Mouse (Mus musculus) activated CD4-positive, CD25-positive, alpha-beta regulatory T cell (primary cell): ENCODE measurements around the gene Olfr681. TPM values are rescaled to one million over a fixed set of nuclear protein-coding genes. Genes with fewer than 3 reads are reported as not detected.

Source experiments
- polyA plus RNA-seq, 2 experiments: library from polyadenylated mRNA; unstranded; fragments of 100-300 nt; shearing (Covaris generic); gene quantifications; one replicate each; pipeline ENCODE4 v1.2.1; 2017

Gene Olfr681
- under 1 TPM in 1 of 2 experiments, not detected in 1; 0.05 TPM for polyA plus RNA-seq

GRCm38 (mm10) chr7:105116536-105116935 lies at the start of gene Olfr681:
Gene Olfr681, plus strand, starts transcription at chr7:105116836.

DNA sequence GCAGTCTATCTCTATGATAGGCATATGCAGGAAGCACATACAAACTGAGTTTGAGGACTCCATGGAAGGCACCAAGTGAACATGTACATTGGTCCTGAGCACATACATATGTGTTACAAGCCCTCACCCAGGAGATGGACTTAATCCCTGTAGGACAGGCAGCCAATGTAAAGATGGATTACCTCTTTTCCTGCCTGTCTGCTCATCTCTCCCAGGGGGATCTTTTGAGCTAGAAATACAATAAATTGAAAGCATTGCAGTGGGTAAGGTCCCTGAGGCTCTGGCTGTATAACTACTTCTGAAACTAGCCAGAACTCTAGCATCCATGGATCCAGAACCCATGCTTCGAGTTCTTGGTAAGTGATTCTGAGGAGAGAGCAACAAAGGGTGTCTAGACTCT lies 35.7 kb upstream of the Olfr681 start, which contains the start of gene Olfr679:
Olfr679 (plus strand) TSS at position 301 of the 400 bp plus-strand sequence.

GRCm38 (mm10) chr7:105092717-105093116 lies 23.9 kb upstream of the Olfr681 start, which contains the start of gene Olfr680-ps1:
Gene Olfr680-ps1, minus strand, starts transcription at chr7:105092817.

DNA sequence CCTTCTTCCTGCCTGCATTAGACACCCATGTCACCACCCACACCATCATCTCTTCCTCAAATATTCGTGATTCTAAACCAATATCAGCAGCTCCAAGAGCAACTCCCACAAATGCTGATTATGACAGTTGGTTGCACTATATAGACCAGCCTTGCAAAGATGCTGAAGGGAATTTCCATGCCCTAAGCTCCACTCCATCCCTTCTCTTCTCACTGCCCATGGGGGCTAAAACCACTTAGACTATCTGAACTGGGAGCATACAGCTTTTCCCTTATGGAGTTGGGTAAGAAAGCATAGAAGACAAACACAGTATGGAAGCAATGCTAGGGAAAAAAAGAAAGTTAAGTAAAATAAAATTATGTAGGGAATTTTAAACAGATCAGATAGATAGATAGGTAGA lies 30.3 kb downstream of the Olfr681 start, which contains the start of gene Olfr683:
Olfr683 (minus strand) TSS at position 101 of the 400 bp plus-strand sequence.

GRCm38 (mm10) chr7:105163553-105163952 lies 46.9 kb downstream of the Olfr681 start, which contains the start of gene Olfr684:
Gene Olfr684, minus strand, starts transcription at chr7:105163653.

Other genes starting within 250 kb of the Olfr681 start
- gene Olfr665, start 238.8 kb upstream of the Olfr681 start, polyA plus RNA-seq, result not detected
- gene Olfr666, start 220.9 kb upstream of the Olfr681 start, polyA plus RNA-seq, result not detected
- not detected for gene Olfr667, start 195.4 kb upstream of the Olfr681 start, polyA plus RNA-seq
- gene Olfr668, start 188.8 kb upstream of the Olfr681 start, polyA plus RNA-seq, result not detected
- gene Olfr669, start 182.6 kb upstream of the Olfr681 start, polyA plus RNA-seq, result not detected
- gene Olfr670, start 154.2 kb upstream of the Olfr681 start, polyA plus RNA-seq, result under 1 TPM in 1 of 2 experiments, not detected in 1; 0.16 TPM
- not detected for gene Olfr671, start 137.7 kb upstream of the Olfr681 start, polyA plus RNA-seq
- under 1 TPM in 1 of 2 experiments, not detected in 1; 0.25 TPM for gene Olfr672, start 114.8 kb upstream of the Olfr681 start, polyA plus RNA-seq
- under 1 TPM in 1 of 2 experiments, not detected in 1; 0.11 TPM for gene Olfr675, start 88.4 kb upstream of the Olfr681 start, polyA plus RNA-seq
- not detected for gene Olfr676, start 84.1 kb upstream of the Olfr681 start, polyA plus RNA-seq
- gene Olfr677, start 65.5 kb upstream of the Olfr681 start, polyA plus RNA-seq, result not detected
- gene Olfr678, start 52.4 kb upstream of the Olfr681 start, polyA plus RNA-seq, result not detected
- not detected for gene Olfr679, start 35.6 kb upstream of the Olfr681 start, polyA plus RNA-seq
- not detected for gene Olfr680-ps1, start 24.0 kb upstream of the Olfr681 start, polyA plus RNA-seq
- not detected for gene Olfr683, start 30.2 kb downstream of the Olfr681 start, polyA plus RNA-seq
- not detected for gene Olfr684, start 46.8 kb downstream of the Olfr681 start, polyA plus RNA-seq
- not detected for gene Olfr685, start 69.2 kb downstream of the Olfr681 start, polyA plus RNA-seq
- not detected for gene Olfr686, start 90.6 kb downstream of the Olfr681 start, polyA plus RNA-seq
- gene Olfr688, start 171.3 kb downstream of the Olfr681 start, polyA plus RNA-seq, result not detected
- under 1 TPM in 1 of 2 experiments, not detected in 1; 0.02 TPM for gene Olfr689, start 194.3 kb downstream of the Olfr681 start, polyA plus RNA-seq
- under 1 TPM in 1 of 2 experiments, not detected in 1; 0.09 TPM for gene Olfr690, start 217.3 kb downstream of the Olfr681 start, polyA plus RNA-seq
- not detected for gene Olfr691, start 225.4 kb downstream of the Olfr681 start, polyA plus RNA-seq